Mouse (Mus musculus): ENCODE measurements around the gene Adgrg3.

Adgrg3 gene

GRCm38 (mm10) chr8:95017451-95017850 is at the start of gene Adgrg3:
Gene Adgrg3 (plus strand): TSS chr8:95017692.
- DNase-seq: no peak

- DNase-seq: peak; percentile 73
Measured at GRCm38 (mm10) chr8:94973270-94973669, 44.2 kb upstream of the Adgrg3 start.

GRCm38 (mm10) chr8:94973786-94974185 is 43.7 kb upstream of the Adgrg3 start:
- DNase-seq: no peak

GRCm38 (mm10) chr8:94974467-94975165 is 42.9 kb upstream of the Adgrg3 start, which contains the start of gene Adgrg1:
Gene Adgrg1 (plus strand): TSS chr8:94974751.
- DNase-seq: no peak

- peak; percentile 82 for DNase-seq
Measured at GRCm38 (mm10) chr8:94976651-94977417, 40.7 kb upstream of the Adgrg3 start.

- DNase-seq: peak; percentile 67
Measured at GRCm38 (mm10) chr8:94978131-94978530, 39.4 kb upstream of the Adgrg3 start.

- DNase-seq: no peak
Measured at GRCm38 (mm10) chr8:94978593-94979319, 38.7 kb upstream of the Adgrg3 start.

GRCm38 (mm10) chr8:94980176-94980575 is 37.3 kb upstream of the Adgrg3 start:
- DNase-seq: no peak

- DNase-seq: peak; percentile 39
Measured at GRCm38 (mm10) chr8:94980976-94981375, 36.5 kb upstream of the Adgrg3 start.

- no peak for DNase-seq
Measured at GRCm38 (mm10) chr8:94981848-94982247, 35.6 kb upstream of the Adgrg3 start.

GRCm38 (mm10) chr8:94983146-94983545 is 34.3 kb upstream of the Adgrg3 start:
- no peak for DNase-seq

- DNase-seq: no peak
Measured at GRCm38 (mm10) chr8:94983881-94984516, 33.5 kb upstream of the Adgrg3 start.

GRCm38 (mm10) chr8:94985023-94985422 is 32.5 kb upstream of the Adgrg3 start:
- DNase-seq: peak; percentile 64

- DNase-seq: no peak
Measured at GRCm38 (mm10) chr8:94986676-94987075, 30.8 kb upstream of the Adgrg3 start.

GRCm38 (mm10) chr8:94987553-94987952 is 29.9 kb upstream of the Adgrg3 start:
- DNase-seq: no peak

GRCm38 (mm10) chr8:94988619-94989018 is 28.9 kb upstream of the Adgrg3 start:
- no peak for DNase-seq

- DNase-seq: no peak
Measured at GRCm38 (mm10) chr8:94989711-94990110, 27.8 kb upstream of the Adgrg3 start.

GRCm38 (mm10) chr8:94990598-94991453 is 26.7 kb upstream of the Adgrg3 start:
- peak; percentile 74 for DNase-seq

- DNase-seq: no peak
Measured at GRCm38 (mm10) chr8:94991454-94991994, 26.0 kb upstream of the Adgrg3 start.

GRCm38 (mm10) chr8:94992010-94992409 is 25.5 kb upstream of the Adgrg3 start:
- no peak for DNase-seq

- DNase-seq: no peak
Measured at GRCm38 (mm10) chr8:94992534-94992933, 25.0 kb upstream of the Adgrg3 start.
